Mouse (Mus musculus) E14TG2a.4 (cell line): ENCODE measurements around the gene Lgi4.

ENCODE experiments used
- H3K27me3 ChIP-seq: 2 replicates; pipeline ENCODE4 v1.6.1; 2014; ENCODE audit warnings: low read length, control low read depth; ENCODE audit not compliant: insufficient read depth
- H3K36me3 ChIP-seq: 2 replicates; pipeline ENCODE4 v1.6.1; 2014; ENCODE audit warnings: low read length, control low read depth; ENCODE audit not compliant: insufficient read depth
- H3K4me1 ChIP-seq: replicated peaks from 2 replicates; pipeline ENCODE4 v1.6.1; 2014; ENCODE audit warnings: low read depth, low read length, control low read depth
- H3K4me3 ChIP-seq: replicated peaks from 2 replicates; pipeline ENCODE4 v1.5.1; 2014; ENCODE audit warnings: mild to moderate bottlenecking, low read length
- H3K9me3 ChIP-seq: 2 replicates; pipeline ENCODE4 v1.6.1; 2014; ENCODE audit warnings: low read length, control low read depth
- CTCF ChIP-seq: conservative IDR thresholded peaks from 2 replicates; pipeline ENCODE4 v1.5.1; 2014; ENCODE audit warnings: low read length
- NANOG ChIP-seq: IDR thresholded peaks from 2 replicates; pipeline ENCODE4 v1.6.1; 2014; ENCODE audit warnings: borderline replicate concordance, low read length, mixed read lengths
- POU5F1 ChIP-seq: IDR thresholded peaks from 2 replicates; pipeline ENCODE4 v1.6.1; 2014; ENCODE audit warnings: low read length, borderline replicate concordance

The Lgi4 gene

GRCm38 (mm10) chr7:31054661-31055320 lies 4.4 kb upstream of the Lgi4 start:
- H3K9me3 ChIP-seq: no peaks in the 10 kb centered on the region
- peaks cover 62% of the 10 kb centered on the region for H3K4me1 ChIP-seq
- TF ChIP-seq CTCF (no peak), NANOG (no peak)
- H3K36me3 ChIP-seq: no peaks in the 10 kb centered on the region
- H3K27me3 ChIP-seq: peaks cover 69% of the 10 kb centered on the region
- 0 out of 2 replicates have a peak overlapping the region, but pooled peaks have one; percentile 23 for H3K4me3 ChIP-seq

DNA sequence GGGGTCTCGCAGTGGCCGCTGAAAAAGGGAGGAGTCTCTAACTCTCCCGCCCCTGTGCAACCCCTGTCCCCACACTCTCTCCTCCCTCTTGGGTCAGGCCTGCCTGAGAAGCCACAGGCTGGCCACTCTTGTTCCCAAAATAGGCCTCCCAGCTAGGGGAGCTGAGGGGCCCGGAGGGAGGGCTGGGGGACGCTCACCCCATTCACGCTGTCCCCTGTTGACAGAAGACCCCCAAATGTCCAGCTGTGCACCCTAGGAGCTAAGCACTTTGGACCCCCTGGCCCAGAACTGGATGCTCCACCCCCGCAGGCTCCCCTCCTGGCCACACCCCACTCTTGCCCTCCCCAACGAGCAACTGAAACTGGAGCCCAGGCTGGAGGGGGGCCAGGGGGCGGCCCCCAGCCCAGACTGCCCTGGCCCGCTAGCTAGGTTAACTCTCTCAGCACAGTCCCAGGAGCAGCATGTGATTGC lies 3.8 kb upstream of the Lgi4 start:
- peaks cover 59% of the 10 kb centered on the region for H3K4me1 ChIP-seq
- no peaks in the 10 kb centered on the region for H3K36me3 ChIP-seq
- no peaks in the 10 kb centered on the region for H3K9me3 ChIP-seq
- peaks cover 63% of the 10 kb centered on the region for H3K27me3 ChIP-seq
- H3K4me3 ChIP-seq: 0 out of 2 replicates have a peak overlapping the region, but pooled peaks have one; percentile 23
- TF ChIP-seq CTCF (no peak), NANOG (no peak), POU5F1 (no peak)

GRCm38 (mm10) chr7:31055883-31056282 lies 3.3 kb upstream of the Lgi4 start:
- Histone ChIP-seq H3K4me3 (no peak overlapping the region), H3K9me3 (no peaks in the 10 kb centered on the region), H3K36me3 (no peaks in the 10 kb centered on the region), H3K27me3 (peaks cover 58% of the 10 kb centered on the region), H3K4me1 (peaks cover 54% of the 10 kb centered on the region)
- TF ChIP-seq POU5F1 (no peak), NANOG (no peak), CTCF (no peak)

DNA sequence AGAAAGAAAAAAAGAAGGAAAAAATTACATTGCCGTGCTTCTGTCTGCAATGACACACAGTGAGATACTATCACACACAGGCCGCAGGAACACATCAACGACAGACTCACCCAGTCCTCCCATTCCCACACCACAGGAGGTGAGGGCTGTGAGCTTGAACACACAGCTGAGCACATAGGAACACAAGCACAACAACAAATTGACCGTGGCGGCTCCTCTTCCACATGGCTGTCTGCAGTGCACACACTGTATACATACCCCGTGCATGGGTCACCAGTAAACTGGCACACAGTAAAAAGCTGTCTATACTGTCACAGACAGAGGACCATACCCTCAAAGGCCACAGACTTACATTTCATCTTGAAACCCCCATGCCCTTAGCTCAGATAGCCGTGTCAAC lies 2.7 kb upstream of the Lgi4 start:
- Histone ChIP-seq H3K36me3 (no peaks in the 10 kb centered on the region), H3K9me3 (no peaks in the 10 kb centered on the region), H3K27me3 (peaks cover 53% of the 10 kb centered on the region), H3K4me3 (no peak overlapping the region), H3K4me1 (peaks cover 50% of the 10 kb centered on the region)
- TF ChIP-seq CTCF (no peak), POU5F1 (no peak), NANOG (no peak)

DNA sequence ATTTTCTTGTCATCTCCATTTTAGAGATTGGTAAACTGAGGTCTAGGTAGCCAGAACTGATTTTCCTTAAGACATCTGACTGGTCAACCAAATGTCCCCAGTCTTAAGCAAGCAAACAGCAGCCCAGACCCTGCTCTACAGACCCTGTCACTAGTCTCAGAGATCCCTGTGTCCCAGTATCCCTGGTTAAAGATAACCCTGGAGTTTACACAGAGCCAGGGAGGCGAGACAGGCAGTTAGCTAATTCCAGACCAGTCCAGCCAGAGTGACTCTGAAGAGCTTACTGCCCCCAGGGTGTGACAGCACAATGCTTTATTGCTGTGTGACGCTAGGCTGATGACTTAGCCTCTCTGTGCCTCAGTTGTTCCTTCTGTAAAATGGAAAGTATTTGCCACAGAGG lies 2.1 kb upstream of the Lgi4 start, which contains the start of gene Fxyd1:
Gene Fxyd1, minus strand, starts transcription at position 129 of the 400 bp plus-strand sequence.
- no peaks in the 10 kb centered on the region for H3K36me3 ChIP-seq
- TF ChIP-seq NANOG (no peak), CTCF (no peak), POU5F1 (no peak)
- peaks cover 47% of the 10 kb centered on the region for H3K27me3 ChIP-seq
- peaks cover 43% of the 10 kb centered on the region for H3K4me1 ChIP-seq
- no peak within 1 kb of the TSS for H3K4me3 ChIP-seq
- no peaks in the 10 kb centered on the region for H3K9me3 ChIP-seq

DNA sequence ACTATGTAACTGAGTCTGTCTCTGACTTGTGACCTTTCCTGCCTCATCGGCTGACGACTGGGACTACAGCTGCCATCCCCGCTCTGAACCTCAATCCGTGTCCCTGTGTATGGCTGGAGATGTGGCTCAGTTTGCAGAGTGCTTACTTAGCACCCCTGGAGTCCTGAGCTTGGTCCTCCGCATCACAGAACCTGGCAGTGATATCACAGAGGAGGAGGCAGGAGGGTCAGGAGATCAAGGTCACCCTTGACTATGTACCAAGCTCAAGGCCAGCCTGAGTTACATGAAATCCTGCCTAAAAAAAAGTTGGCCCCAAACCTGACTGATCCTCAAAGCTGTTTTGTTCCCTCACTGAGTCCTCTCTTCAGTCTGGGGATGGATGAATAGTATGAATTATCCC lies 1.4 kb upstream of the Lgi4 start:
- TF ChIP-seq NANOG (no peak), POU5F1 (no peak), CTCF (no peak)

GRCm38 (mm10) chr7:31058211-31058610 lies 931 bp upstream of the Lgi4 start:
- Histone ChIP-seq H3K9me3 (no peaks in the 10 kb centered on the region), H3K27me3 (peaks cover 41% of the 10 kb centered on the region), H3K4me3 (no peak overlapping the region), H3K4me1 (peaks cover 33% of the 10 kb centered on the region), H3K36me3 (no peaks in the 10 kb centered on the region)
- TF ChIP-seq NANOG: no peak
- TF ChIP-seq POU5F1: no peak
- TF ChIP-seq CTCF: no peak

More for the DNA sequence above, 1.4 kb upstream of the Lgi4 start:
- Histone ChIP-seq H3K36me3 (no peaks in the 10 kb centered on the region), H3K27me3 (peaks cover 40% of the 10 kb centered on the region), H3K4me3 (no peak overlapping the region), H3K4me1 (peaks cover 37% of the 10 kb centered on the region), H3K9me3 (no peaks in the 10 kb centered on the region)

DNA sequence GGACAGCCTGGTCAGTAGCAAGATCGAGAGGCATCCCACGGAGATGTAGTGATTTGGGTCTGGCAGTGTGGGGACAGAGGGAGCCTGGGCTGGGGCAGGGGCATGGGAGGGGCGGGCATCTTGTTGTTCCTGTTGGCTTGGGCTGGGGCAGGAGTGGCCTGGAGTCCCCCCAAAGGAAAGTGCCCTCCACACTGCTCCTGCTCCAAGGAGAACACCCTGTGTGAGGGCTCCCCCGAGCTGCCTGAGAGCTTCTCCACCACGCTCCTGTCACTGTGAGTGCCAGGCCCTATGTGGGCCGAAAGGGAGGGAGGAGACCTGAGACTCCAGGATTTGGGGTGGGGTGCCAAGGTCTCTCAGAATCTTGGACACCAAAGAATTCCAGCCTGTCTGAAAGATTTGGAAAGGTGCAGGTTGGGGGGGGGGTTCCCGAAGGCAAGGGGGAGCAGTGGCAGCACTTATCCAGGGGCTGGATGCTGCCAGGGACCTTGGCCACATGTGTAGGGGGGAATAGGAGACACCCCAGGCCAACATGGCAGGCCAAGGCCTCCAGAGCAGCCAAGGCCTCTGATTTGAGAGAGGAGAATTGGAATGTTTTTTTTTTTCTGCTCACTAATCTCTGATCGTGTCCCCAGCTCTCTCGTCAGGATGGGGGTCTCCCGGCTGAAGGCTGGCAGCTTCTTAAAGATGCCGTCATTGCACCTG lies 928 bp downstream of the Lgi4 start:
- H3K9me3 ChIP-seq: no peaks in the 10 kb centered on the region

More for the DNA sequence above, 928 bp downstream of the Lgi4 start:
- Histone ChIP-seq H3K36me3 (no peaks in the 10 kb centered on the region), H3K4me3 (no peak overlapping the region), H3K27me3 (peaks cover 35% of the 10 kb centered on the region), H3K4me1 (peaks cover 15% of the 10 kb centered on the region)
- TF ChIP-seq NANOG (no peak), CTCF (no peak), POU5F1 (no peak)
